Mouse (Mus musculus): ENCODE measurements around the gene Ift140. TPM values are rescaled to one million over a fixed set of nuclear protein-coding genes. Genes with fewer than 3 reads are reported as not detected.

Ift140 gene
- polyA plus RNA-seq, 1 experiment from 2014 or later, result 6.8 TPM

DNA sequence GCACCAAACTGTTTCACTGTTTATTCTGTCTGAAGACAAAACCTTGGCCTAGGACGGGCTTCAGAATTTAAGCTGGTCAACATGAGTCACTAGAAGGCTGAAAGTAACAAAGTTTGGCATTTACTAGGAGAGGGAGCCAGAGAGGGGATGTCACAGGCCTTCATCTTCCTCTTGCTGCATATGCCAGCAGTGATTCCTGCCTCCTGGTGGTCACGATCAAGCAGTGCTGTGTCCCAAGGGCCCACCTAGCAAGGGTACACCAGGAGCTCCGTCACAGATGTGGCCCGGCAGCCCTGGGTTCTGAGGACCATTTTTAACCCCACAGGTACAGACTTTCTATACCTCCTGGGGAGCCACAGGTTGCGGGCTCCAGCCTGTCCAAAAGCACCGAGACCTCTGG is 41.2 kb downstream of the Ift140 start:
- 98% methylated on average over 6 of the region's 6 CpGs for WGBS (ENCODE audit: missing documents)
- H3K4me3 ChIP-seq (ENCODE audit: inconsistent target), result no peak overlapping the region
- H3K36me3 ChIP-seq (ENCODE audit: inconsistent target), result no peaks in the 10 kb centered on the region
- no peak overlapping the region for H3K27ac ChIP-seq
- no peaks in the 10 kb centered on the region for H3K79me2 ChIP-seq (ENCODE audit: inconsistent target)

DNA sequence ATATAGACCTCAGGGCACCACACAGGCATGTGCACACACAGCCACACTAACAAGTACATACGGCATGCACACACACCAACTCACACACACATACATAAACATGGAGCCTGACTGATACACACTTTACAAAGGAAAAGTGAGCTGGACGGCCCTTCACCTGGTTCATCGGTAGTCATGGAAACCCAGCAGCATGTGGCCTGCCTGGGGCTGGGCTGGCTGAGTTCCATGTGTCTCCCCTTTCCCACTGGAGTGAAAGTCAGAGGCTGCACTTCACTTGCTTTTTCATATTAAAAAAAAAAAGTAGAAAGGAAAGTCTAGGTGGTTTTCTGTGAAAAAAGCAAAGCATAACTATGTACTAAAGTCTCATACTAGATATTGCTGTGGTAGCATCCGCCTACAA is 47.4 kb downstream of the Ift140 start:
- H3K4me3 ChIP-seq (ENCODE audit: inconsistent target), result no peak overlapping the region
- WGBS (ENCODE audit: missing documents), result 98% methylated on average over 4 of the region's 4 CpGs
- no peaks in the 10 kb centered on the region for H3K79me2 ChIP-seq (ENCODE audit: inconsistent target)
- no peaks in the 10 kb centered on the region for H3K36me3 ChIP-seq (ENCODE audit: inconsistent target)
- no peak overlapping the region for H3K27ac ChIP-seq

DNA sequence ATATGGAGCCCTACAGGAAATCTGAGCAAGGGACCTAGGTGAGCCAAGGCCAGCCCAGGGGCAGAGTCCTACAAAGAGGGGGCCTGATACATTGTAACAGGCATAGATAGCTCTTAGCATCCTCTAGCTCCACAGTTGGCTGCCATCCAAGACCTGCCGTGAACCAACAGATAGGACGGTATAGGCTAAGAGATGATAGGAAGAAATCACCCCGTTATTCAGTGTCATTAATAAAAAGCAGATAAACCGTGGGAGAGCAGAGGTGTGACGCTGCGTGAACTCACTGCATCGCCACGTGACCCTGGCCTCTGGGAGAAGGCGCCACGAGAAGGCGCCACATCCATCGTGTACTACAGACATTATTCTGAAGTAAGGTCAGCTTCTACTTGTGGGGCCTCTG is 48.0 kb downstream of the Ift140 start:
- H3K27ac ChIP-seq, result no peak overlapping the region
- H3K36me3 ChIP-seq (ENCODE audit: inconsistent target), result no peaks in the 10 kb centered on the region
- no peak overlapping the region for H3K4me3 ChIP-seq (ENCODE audit: inconsistent target)
- WGBS (ENCODE audit: missing documents), result 98% methylated on average over 11 of the region's 12 CpGs
- H3K79me2 ChIP-seq (ENCODE audit: inconsistent target), result no peaks in the 10 kb centered on the region

DNA sequence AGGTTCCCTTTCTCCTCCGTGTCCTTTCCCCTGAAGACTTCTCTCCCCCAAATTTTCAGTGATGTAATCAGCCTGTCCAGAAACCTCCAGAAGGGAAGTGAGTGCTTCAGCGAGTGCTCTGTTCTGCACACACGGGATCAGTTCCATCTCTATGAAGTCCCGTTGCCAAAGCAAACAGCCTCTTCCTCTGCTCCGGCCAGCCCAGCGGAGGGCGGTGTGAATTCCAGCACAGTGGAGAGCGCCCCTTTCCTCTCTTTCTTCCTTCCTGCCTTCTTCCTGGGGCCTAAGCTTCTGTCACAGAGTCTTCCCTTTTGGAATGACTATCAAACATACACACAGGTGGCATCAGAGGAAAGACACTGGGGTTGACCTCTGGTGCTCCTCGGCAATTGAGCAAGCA is 48.5 kb downstream of the Ift140 start:
- H3K4me3 ChIP-seq (ENCODE audit: inconsistent target), result no peak overlapping the region
- no peaks in the 10 kb centered on the region for H3K36me3 ChIP-seq (ENCODE audit: inconsistent target)
- WGBS (ENCODE audit: missing documents), result 62% methylated on average over 6 of the region's 9 CpGs
- H3K27ac ChIP-seq, result no peak overlapping the region
- no peaks in the 10 kb centered on the region for H3K79me2 ChIP-seq (ENCODE audit: inconsistent target)

DNA sequence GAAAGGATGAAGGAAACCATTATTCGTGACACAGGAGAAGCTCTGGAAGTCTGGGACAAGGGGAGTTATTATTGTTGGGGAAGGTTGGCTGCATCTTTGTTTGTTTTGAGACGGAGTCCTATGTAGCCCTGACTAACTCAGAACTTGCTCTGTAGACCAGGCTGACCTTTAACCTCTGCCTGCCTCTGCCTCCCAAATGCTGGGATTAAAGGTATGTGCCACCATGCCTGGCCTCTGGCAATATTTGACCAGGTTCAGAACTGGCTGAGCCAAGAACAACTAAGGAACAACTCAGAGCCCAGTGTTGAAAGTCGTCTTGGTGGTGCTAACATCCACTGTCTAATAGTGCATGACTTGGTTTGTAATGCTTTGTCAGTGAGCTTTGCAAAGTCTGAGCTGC is 49.3 kb downstream of the Ift140 start:
- WGBS (ENCODE audit: missing documents), result 94% methylated on average over 3 of the region's 3 CpGs
- no peaks in the 10 kb centered on the region for H3K36me3 ChIP-seq (ENCODE audit: inconsistent target)
- no peak overlapping the region for H3K27ac ChIP-seq
- H3K79me2 ChIP-seq (ENCODE audit: inconsistent target), result no peaks in the 10 kb centered on the region
- H3K4me3 ChIP-seq (ENCODE audit: inconsistent target), result no peak overlapping the region

DNA sequence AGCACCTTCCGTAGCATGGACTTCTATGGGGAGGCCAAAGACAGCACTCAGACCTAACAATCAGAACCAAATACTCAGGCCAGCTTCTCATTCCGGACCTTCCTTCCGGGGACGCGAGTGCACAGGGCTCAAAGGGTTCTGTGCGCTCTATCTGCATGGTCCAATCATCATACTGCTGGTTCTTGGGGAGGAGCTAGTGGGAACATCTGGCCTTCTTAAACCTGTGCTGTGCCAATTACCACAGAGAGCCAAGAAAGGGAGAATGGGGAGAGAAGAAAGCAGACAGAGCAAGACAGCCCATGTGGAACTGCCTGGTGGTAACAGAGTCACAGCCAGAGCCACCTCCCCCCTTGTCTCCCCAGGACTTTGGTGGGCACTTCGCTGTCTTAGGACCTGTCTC is 50.7 kb downstream of the Ift140 start:
- no peaks in the 10 kb centered on the region for H3K79me2 ChIP-seq (ENCODE audit: inconsistent target)
- WGBS (ENCODE audit: missing documents), result 93% methylated on average over 7 of the region's 7 CpGs
- H3K36me3 ChIP-seq (ENCODE audit: inconsistent target), result no peaks in the 10 kb centered on the region
- H3K27ac ChIP-seq, result no peak overlapping the region
- no peak overlapping the region for H3K4me3 ChIP-seq (ENCODE audit: inconsistent target)

DNA sequence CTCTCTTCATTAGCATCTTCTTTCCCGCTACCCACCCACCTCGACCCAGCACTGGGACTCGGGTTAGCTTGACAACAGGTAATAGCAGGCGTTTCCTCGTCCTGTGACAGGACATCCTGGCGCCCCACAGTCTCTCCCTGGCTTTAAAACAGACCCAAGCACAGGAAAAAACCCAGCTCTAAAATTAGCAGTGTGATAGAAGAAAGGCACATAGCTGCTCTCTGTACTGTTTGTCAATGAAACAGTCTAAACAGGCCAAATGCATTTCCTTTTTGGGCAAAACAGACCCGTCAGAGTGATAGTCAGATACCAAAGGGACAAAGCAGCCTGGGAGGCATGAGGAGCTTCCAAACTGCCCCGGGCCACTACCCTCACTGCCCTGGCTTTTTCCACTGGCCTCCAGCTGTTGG is 51.6 kb downstream of the Ift140 start:
- WGBS (ENCODE audit: missing documents), result 57% methylated on average over 8 of the region's 8 CpGs
- H3K36me3 ChIP-seq (ENCODE audit: inconsistent target), result no peaks in the 10 kb centered on the region
- no peak overlapping the region for H3K27ac ChIP-seq
- H3K4me3 ChIP-seq (ENCODE audit: inconsistent target), result no peak overlapping the region
- H3K79me2 ChIP-seq (ENCODE audit: inconsistent target), result no peaks in the 10 kb centered on the region

DNA sequence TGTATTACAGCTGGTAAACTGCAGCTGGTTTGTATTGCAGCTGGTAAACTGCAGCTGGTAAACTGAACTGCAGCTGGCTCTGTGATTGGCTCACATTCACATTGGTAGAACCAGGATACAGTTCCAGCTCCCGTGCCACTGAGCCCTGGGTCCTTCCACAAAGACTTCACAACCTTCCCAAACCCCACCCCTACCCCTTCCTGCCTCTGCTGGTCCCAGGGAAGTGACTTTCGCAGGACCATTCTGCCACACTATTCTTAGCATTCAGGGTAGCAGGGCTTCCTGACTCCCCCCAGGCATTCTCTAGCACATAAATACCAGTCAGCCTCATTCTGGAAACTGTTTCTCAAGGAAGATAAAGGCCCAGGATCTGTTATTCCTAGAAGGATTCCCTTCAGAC is 52.8 kb downstream of the Ift140 start:
- WGBS (ENCODE audit: missing documents), result 87% methylated on average over 2 of the region's 2 CpGs
- no peaks in the 10 kb centered on the region for H3K36me3 ChIP-seq (ENCODE audit: inconsistent target)
- H3K79me2 ChIP-seq (ENCODE audit: inconsistent target), result no peaks in the 10 kb centered on the region
- H3K4me3 ChIP-seq (ENCODE audit: inconsistent target), result no peak overlapping the region
- H3K27ac ChIP-seq, result no peak overlapping the region

DNA sequence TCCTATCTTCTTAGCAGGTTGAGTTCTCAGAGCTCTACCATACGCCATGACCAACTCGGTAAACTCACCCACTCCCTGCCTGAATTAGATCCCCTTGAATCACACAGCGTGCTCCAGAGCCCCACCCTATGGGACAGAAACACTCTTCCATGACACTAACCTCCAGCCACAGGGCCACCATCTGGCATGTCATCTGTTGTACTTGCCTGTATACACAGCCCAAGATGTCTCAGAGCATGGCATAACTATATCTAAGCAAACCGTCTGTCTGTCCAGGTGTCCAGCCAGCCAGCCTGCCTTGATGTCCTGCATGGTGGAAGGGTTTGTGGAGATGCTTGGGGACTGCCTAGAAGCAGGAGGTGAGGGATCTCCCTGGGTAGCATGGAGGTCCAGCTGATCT is 61.0 kb downstream of the Ift140 start:
- H3K79me2 ChIP-seq (ENCODE audit: inconsistent target), result no peaks in the 10 kb centered on the region
- 98% methylated on average over 4 of the region's 4 CpGs for WGBS (ENCODE audit: missing documents)
- H3K27ac ChIP-seq, result no peak overlapping the region
- H3K36me3 ChIP-seq (ENCODE audit: inconsistent target), result no peaks in the 10 kb centered on the region
- no peak overlapping the region for H3K4me3 ChIP-seq (ENCODE audit: inconsistent target)

DNA sequence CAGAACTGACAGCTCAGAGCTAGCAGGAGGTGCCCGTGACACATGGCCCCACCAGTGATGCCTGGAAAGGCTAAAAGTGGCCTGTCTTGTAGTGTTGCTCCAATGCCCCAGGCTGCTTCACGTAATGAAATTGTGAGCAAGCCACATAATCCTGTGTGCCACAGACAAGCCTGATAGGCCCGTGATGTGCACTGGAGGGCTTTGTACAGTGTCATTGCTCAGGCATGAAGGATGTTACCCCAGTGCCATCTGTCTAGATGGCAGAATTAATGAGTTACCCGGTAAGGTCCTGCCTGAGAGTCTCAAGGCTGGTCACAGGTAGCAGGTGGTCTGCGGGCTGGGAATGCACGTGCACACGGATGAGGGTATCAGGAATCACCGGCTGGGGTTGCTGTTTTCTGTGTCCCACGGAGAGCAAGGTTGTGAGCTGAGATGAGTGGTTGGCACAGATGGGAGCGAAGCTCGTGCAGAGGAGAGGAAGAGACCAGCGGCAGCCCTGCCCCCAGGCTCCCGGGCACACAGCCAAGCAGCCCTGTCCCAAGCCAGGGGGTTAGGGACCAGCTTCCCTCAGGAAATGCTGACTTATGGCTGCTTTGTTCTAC is 62.0 kb downstream of the Ift140 start:
- 31% methylated on average over 13 of the region's 13 CpGs for WGBS (ENCODE audit: missing documents)
- no peaks in the 10 kb centered on the region for H3K36me3 ChIP-seq (ENCODE audit: inconsistent target)
- H3K4me3 ChIP-seq (ENCODE audit: inconsistent target), result no peak overlapping the region

DNA sequence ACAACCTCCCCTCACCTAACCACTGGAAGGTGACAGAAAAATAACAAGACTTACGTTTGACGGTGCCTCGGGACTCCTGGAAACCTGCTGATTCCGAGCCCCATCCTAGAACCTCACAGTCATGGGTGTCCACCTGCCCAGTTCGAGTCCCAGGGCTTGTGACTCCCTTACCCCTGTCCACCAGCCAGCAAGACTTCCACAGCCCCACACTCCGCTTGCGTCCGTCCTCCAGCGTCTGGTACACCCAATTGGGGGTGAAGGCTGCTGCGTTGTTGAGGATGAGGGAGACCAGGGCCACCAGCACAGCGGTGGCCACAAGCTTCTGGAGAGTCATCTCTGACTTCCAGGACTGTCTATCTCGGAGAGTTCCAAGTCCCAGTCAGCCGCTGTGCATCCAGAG is 64.3 kb downstream of the Ift140 start:
- H3K27ac ChIP-seq, result no peak overlapping the region
- H3K36me3 ChIP-seq (ENCODE audit: inconsistent target), result no peaks in the 10 kb centered on the region
- H3K79me2 ChIP-seq (ENCODE audit: inconsistent target), result no peaks in the 10 kb centered on the region
- WGBS (ENCODE audit: missing documents), result 97% methylated on average over 13 of the region's 13 CpGs
- H3K4me3 ChIP-seq (ENCODE audit: inconsistent target), result no peak overlapping the region

More for the DNA sequence above, 62.0 kb downstream of the Ift140 start:
- H3K79me2 ChIP-seq (ENCODE audit: inconsistent target), result no peaks in the 10 kb centered on the region
- H3K27ac ChIP-seq, result no peak overlapping the region

DNA sequence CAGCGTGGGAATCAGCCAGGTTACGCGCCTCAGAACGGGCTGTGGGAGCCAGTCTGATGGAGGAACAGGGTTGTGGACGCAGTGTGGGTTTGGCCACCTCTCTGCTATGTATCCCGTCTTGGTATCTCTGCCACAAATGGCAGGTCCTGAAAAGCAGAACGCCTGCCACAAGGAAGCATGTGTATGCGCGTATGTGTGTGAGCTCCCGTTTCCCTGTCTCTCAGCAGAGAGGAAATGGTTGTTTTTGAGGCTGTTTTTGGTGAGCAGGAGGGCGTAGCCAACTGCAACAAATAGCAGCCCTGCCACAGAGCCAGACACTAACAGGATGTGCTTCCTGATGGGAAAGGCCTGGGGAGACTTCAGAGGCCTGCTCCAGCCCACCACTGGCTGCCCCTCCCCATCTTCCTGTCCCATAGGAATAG is 65.1 kb downstream of the Ift140 start:
- H3K4me3 ChIP-seq (ENCODE audit: inconsistent target), result no peak overlapping the region
- no peaks in the 10 kb centered on the region for H3K79me2 ChIP-seq (ENCODE audit: inconsistent target)
- no peak overlapping the region for H3K27ac ChIP-seq
- WGBS (ENCODE audit: missing documents), result 80% methylated on average over 11 of the region's 11 CpGs
- H3K36me3 ChIP-seq (ENCODE audit: inconsistent target), result no peaks in the 10 kb centered on the region

DNA sequence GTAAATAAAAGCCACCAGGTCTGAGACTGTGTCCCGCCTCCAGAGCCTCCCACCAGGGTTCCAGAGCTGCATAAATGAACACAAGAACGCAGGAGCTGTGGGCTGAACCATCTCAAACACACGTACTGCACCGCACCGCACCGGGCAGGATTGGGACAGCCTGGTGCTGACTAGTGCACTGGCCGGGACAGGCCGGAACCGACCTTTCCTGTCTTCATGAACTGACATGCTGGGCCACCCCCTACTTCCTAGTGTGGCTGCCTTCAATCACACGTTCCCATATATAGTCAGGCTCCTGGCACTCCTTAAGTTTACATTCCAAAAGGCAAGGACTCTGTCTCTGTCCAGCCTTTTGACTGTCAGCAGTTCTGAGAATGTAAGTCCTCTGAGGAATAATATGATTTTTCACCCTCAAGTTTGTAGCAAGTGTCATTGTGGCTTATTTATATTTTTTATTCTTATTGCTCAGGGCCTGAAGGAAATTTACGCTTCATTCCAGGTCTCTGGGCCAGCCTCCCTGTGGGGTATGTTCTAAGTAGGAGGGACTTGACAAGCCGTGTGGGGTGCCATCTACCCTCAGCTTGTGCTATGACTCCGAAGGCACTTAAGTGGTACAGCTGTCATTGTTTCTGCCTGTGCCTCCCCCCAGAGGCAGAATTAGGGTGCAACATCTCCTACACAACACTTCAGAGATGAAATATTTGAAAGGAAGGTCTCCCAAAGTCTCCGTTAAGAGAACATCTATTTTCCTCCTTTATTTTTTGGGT is 66.4 kb downstream of the Ift140 start:
- H3K27ac ChIP-seq, result no peak overlapping the region
- 84% methylated on average over 14 of the region's 14 CpGs for WGBS (ENCODE audit: missing documents)
- no peak overlapping the region for H3K4me3 ChIP-seq (ENCODE audit: inconsistent target)
- no peaks in the 10 kb centered on the region for H3K79me2 ChIP-seq (ENCODE audit: inconsistent target)
- H3K36me3 ChIP-seq (ENCODE audit: inconsistent target), result no peaks in the 10 kb centered on the region

DNA sequence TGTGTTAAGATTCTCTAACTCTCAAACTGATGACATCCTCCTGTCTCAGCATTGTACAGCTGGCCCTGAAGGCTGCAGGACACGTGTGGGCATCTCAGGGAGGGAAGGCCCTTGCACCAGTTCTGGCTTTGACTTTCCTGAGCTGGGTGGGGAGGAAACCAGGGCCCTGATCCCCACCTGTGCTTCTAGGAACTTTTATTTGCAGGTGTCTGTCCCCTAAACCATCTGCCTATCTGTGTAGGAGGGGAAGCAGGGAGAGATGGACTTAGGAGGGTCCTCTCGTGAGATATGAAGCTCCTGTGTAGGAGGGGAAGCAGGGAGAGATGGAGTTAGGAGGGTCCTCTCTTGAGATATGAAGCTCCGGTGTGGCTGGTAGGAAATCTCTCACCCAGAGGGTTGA is 67.0 kb downstream of the Ift140 start:
- no peaks in the 10 kb centered on the region for H3K36me3 ChIP-seq (ENCODE audit: inconsistent target)
- no peak overlapping the region for H3K27ac ChIP-seq
- H3K4me3 ChIP-seq (ENCODE audit: inconsistent target), result no peak overlapping the region
- WGBS (ENCODE audit: missing documents), result 92% methylated on average over 3 of the region's 3 CpGs
- H3K79me2 ChIP-seq (ENCODE audit: inconsistent target), result no peaks in the 10 kb centered on the region

DNA sequence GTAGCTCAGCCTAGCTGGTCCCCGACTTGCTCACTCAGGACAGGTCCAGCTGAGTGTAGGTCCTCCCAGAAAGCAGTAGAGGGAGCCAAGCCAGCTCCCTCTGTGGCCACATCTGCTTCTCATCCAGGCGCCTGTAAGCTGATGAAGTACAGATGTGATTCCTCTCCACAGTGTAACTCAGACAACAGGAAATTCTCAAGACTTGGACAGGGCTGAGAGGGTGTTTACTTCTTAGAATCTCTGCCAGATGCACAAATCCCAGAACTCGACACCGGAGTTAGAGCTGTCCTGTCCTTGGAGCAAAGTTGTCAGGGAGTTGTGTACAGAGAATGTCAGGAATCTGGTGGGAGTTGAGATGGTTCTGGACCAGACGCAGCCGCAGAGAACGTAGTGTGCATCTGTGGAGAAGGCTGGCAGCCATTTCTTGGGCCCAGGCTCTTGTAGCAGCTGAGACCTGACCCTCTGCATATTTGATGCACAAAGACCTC is 67.6 kb downstream of the Ift140 start, which contains the start of gene Tmem204:
Tmem204 (minus strand) TSS at position 148 of the 488 bp plus-strand sequence.
- WGBS (ENCODE audit: missing documents), result 90% methylated on average over 7 of the region's 7 CpGs
- H3K27ac ChIP-seq, result no peak within 1 kb of the TSS

More for the DNA sequence above, 67.6 kb downstream of the Ift140 start, which contains the start of gene Tmem204:
- Histone ChIP-seq H3K36me3 (ENCODE audit: inconsistent target) (no peaks in the 10 kb centered on the region), H3K4me3 (ENCODE audit: inconsistent target) (no peak within 1 kb of the TSS), H3K79me2 (ENCODE audit: inconsistent target) (no peaks in the 10 kb centered on the region)
